8 mouse cellular contexts compared by ENCODE assay signal in genomic region chr1:62984566-62984965, GRCm38 (mm10).
A peak's percentile ranks its signal among the peaks of the same experiment; 100 is the strongest.
DNase-seq lines count a peak whose midpoint lies in the region; ATAC-seq and TF ChIP-seq lines count a peak whose summit lies in the region.

No protein-coding gene starts in this region.

- no peak for ATAC-seq in G1E (ENCODE audit: extremely low read depth, insufficient number of reproducible peaks, low FRiP score, poor library complexity, severe bottlenecking)
- ATAC-seq in forebrain, embryonic 15.5 days (replicated peaks): no peak
- ATAC-seq in hindbrain, embryonic 15.5 days (ENCODE audit: low FRiP score, low read depth): no peak

- H3K27ac ChIP-seq in forebrain, embryonic 15.5 days (replicated peaks): no peak overlapping the region
- no peak overlapping the region for H3K27ac ChIP-seq in hindbrain, embryonic 15.5 days (replicated peaks)

- H3K27me3 ChIP-seq in G1E (ENCODE audit: insufficient read depth, low read length): peaks cover 10% of the 10 kb centered on the region
- H3K27me3 ChIP-seq in forebrain, embryonic 15.5 days: no peaks in the 10 kb centered on the region
- H3K27me3 ChIP-seq in hindbrain, embryonic 15.5 days: no peaks in the 10 kb centered on the region

- H3K4me3 ChIP-seq in G1E (ENCODE audit: low read depth, low read length): no peak overlapping the region
- H3K4me3 ChIP-seq in forebrain, embryonic 15.5 days: peak overlapping the region; percentile 17; the same call in 1 of the 2 replicates
- H3K4me3 ChIP-seq in hindbrain, embryonic 15.5 days: peak overlapping the region; percentile 13; the same call in 1 of the 2 replicates

- H3K4me1 ChIP-seq in G1E (ENCODE audit: insufficient read depth, low read depth, low read length): no peaks in the 10 kb centered on the region
- H3K4me1 ChIP-seq in forebrain, embryonic 15.5 days: no peaks in the 10 kb centered on the region; the same call in 1 of the 2 replicates
- no peaks in the 10 kb centered on the region for H3K4me1 ChIP-seq in hindbrain, embryonic 15.5 days (replicated peaks)

- H3K4me2 ChIP-seq in forebrain, embryonic 15.5 days (replicated peaks): peak overlapping the region; percentile 32; the same call in 1 of the 2 replicates
- H3K4me2 ChIP-seq in hindbrain, embryonic 15.5 days: peak overlapping the region; percentile 34

- WGBS in forebrain, embryonic 15.5 days: 20% methylated on average over 11 of the region's 11 CpGs
- WGBS in hindbrain, embryonic 15.5 days: 34% methylated on average over 11 of the region's 11 CpGs

- no peaks in the 10 kb centered on the region for H3K36me3 ChIP-seq in G1E (replicated peaks)
- no peaks in the 10 kb centered on the region for H3K36me3 ChIP-seq in forebrain, embryonic 15.5 days
- H3K36me3 ChIP-seq in hindbrain, embryonic 15.5 days: no peaks in the 10 kb centered on the region

- H3K9me3 ChIP-seq in G1E (replicated peaks): no peaks in the 10 kb centered on the region
- H3K9me3 ChIP-seq in forebrain, embryonic 15.5 days: no peaks in the 10 kb centered on the region
- H3K9me3 ChIP-seq in hindbrain, embryonic 15.5 days: no peaks in the 10 kb centered on the region

- 0 out of 2 replicates have a peak, but pooled peaks have one; percentile 31 for TF ChIP-seq CTCF in G1E (IDR thresholded peaks at IDR 0.05; ENCODE audit: low read depth, low read length)

- no peak overlapping the region for H3K9ac ChIP-seq in forebrain, embryonic 15.5 days (replicated peaks)
- no peak overlapping the region for H3K9ac ChIP-seq in hindbrain, embryonic 15.5 days

- DNase-seq in G1E (ENCODE audit: low spot score): no peak
- peak; percentile 4 for DNase-seq in c-Kit-positive CD71-positive TER-119-positive erythroid progenitor cells, embryonic 14.5 days (ENCODE audit: low spot score)
- DNase-seq in layer of hippocampus, postnatal 25 days (ENCODE audit: extremely low spot score in 1 of 2, low spot score in 1 of 2): peak; percentile 42 to 62
- DNase-seq in lung, postnatal 14 days: peak; percentile 70
- DNase-seq in retina, postnatal 1 day: peak; percentile 72
- DNase-seq in urinary bladder, postnatal 25 days (ENCODE audit: low spot score): peak; percentile 33
